Mouse (Mus musculus): Measurements from ENCODE around the gene Primpol.

The Primpol gene

GRCm38 (mm10) chr8:46630422-46630821 lies 13.4 kb upstream of the Primpol start:
- H3K27me3 ChIP-seq (ENCODE audit: insufficient read depth, low read length), result no peaks in the 10 kb centered on the region
- H3K4me3 ChIP-seq (replicated peaks; ENCODE audit: low read length), result no peak overlapping the region
- TF ChIP-seq POU5F1 (IDR thresholded peaks at IDR 0.05; ENCODE audit: borderline replicate concordance, low read length), result no peak
- no peak for TF ChIP-seq NANOG (IDR thresholded peaks at IDR 0.05; ENCODE audit: borderline replicate concordance, low read length)
- TF ChIP-seq CTCF (conservative IDR thresholded peaks at IDR 0.05; ENCODE audit: low read length), result no peak
- H3K4me1 ChIP-seq (replicated peaks; ENCODE audit: low read depth, low read length), result peaks cover 17% of the 10 kb centered on the region
- no peaks in the 10 kb centered on the region for H3K9me3 ChIP-seq (ENCODE audit: low read length)
- peaks cover 66% of the 10 kb centered on the region for H3K36me3 ChIP-seq (ENCODE audit: insufficient read depth, low read length)

GRCm38 (mm10) chr8:46628645-46629044 lies 11.6 kb upstream of the Primpol start:
- Histone ChIP-seq H3K4me3 (replicated peaks; ENCODE audit: low read length) (no peak overlapping the region), H3K4me1 (replicated peaks; ENCODE audit: low read depth, low read length) (peaks cover 17% of the 10 kb centered on the region), H3K36me3 (ENCODE audit: insufficient read depth, low read length) (peaks cover 48% of the 10 kb centered on the region), H3K27me3 (ENCODE audit: insufficient read depth, low read length) (no peaks in the 10 kb centered on the region), H3K9me3 (ENCODE audit: low read length) (no peaks in the 10 kb centered on the region)
- TF ChIP-seq POU5F1 (IDR thresholded peaks at IDR 0.05; ENCODE audit: borderline replicate concordance, low read length), result no peak
- no peak for TF ChIP-seq NANOG (IDR thresholded peaks at IDR 0.05; ENCODE audit: borderline replicate concordance, low read length)
- TF ChIP-seq CTCF (conservative IDR thresholded peaks at IDR 0.05; ENCODE audit: low read length), result no peak

GRCm38 (mm10) chr8:46627881-46628280 lies 10.9 kb upstream of the Primpol start:
- TF ChIP-seq POU5F1 (IDR thresholded peaks at IDR 0.05; ENCODE audit: borderline replicate concordance, low read length), result no peak
- no peak for TF ChIP-seq CTCF (conservative IDR thresholded peaks at IDR 0.05; ENCODE audit: low read length)
- no peak for TF ChIP-seq NANOG (IDR thresholded peaks at IDR 0.05; ENCODE audit: borderline replicate concordance, low read length)
- Histone ChIP-seq H3K4me3 (replicated peaks; ENCODE audit: low read length) (no peak overlapping the region), H3K36me3 (ENCODE audit: insufficient read depth, low read length) (peaks cover 40% of the 10 kb centered on the region), H3K27me3 (ENCODE audit: insufficient read depth, low read length) (no peaks in the 10 kb centered on the region), H3K4me1 (replicated peaks; ENCODE audit: low read depth, low read length) (peaks cover 17% of the 10 kb centered on the region), H3K9me3 (ENCODE audit: low read length) (no peaks in the 10 kb centered on the region)

- peaks cover 17% of the 10 kb centered on the region for H3K4me1 ChIP-seq (replicated peaks; ENCODE audit: low read depth, low read length)
- H3K4me3 ChIP-seq (replicated peaks; ENCODE audit: low read length), result no peak overlapping the region
- peaks cover 30% of the 10 kb centered on the region for H3K36me3 ChIP-seq (ENCODE audit: insufficient read depth, low read length)
- no peaks in the 10 kb centered on the region for H3K27me3 ChIP-seq (ENCODE audit: insufficient read depth, low read length)
- no peaks in the 10 kb centered on the region for H3K9me3 ChIP-seq (ENCODE audit: low read length)
- TF ChIP-seq POU5F1 (IDR thresholded peaks at IDR 0.05; ENCODE audit: borderline replicate concordance, low read length) (no peak), NANOG (IDR thresholded peaks at IDR 0.05; ENCODE audit: borderline replicate concordance, low read length) (no peak), CTCF (conservative IDR thresholded peaks at IDR 0.05; ENCODE audit: low read length) (no peak)
These were observed 9.6 kb upstream of the Primpol start for GRCm38 (mm10) chr8:46626642-46627041.

- TF ChIP-seq CTCF (conservative IDR thresholded peaks at IDR 0.05; ENCODE audit: low read length) (no peak), NANOG (IDR thresholded peaks at IDR 0.05; ENCODE audit: borderline replicate concordance, low read length) (no peak), POU5F1 (IDR thresholded peaks at IDR 0.05; ENCODE audit: borderline replicate concordance, low read length) (no peak)
- Histone ChIP-seq H3K27me3 (ENCODE audit: insufficient read depth, low read length) (no peaks in the 10 kb centered on the region), H3K4me3 (replicated peaks; ENCODE audit: low read length) (no peak overlapping the region), H3K9me3 (ENCODE audit: low read length) (no peaks in the 10 kb centered on the region), H3K36me3 (ENCODE audit: insufficient read depth, low read length) (peaks cover 18% of the 10 kb centered on the region), H3K4me1 (replicated peaks; ENCODE audit: low read depth, low read length) (peaks cover 26% of the 10 kb centered on the region)
These were observed 8.2 kb upstream of the Primpol start for GRCm38 (mm10) chr8:46625166-46625565.

- Histone ChIP-seq H3K4me1 (replicated peaks; ENCODE audit: low read depth, low read length) (peaks cover 36% of the 10 kb centered on the region), H3K36me3 (ENCODE audit: insufficient read depth, low read length) (no peaks in the 10 kb centered on the region), H3K27me3 (ENCODE audit: insufficient read depth, low read length) (no peaks in the 10 kb centered on the region), H3K4me3 (replicated peaks; ENCODE audit: low read length) (no peak overlapping the region), H3K9me3 (ENCODE audit: low read length) (no peaks in the 10 kb centered on the region)
- TF ChIP-seq CTCF (conservative IDR thresholded peaks at IDR 0.05; ENCODE audit: low read length) (no peak), POU5F1 (IDR thresholded peaks at IDR 0.05; ENCODE audit: borderline replicate concordance, low read length) (no peak), NANOG (IDR thresholded peaks at IDR 0.05; ENCODE audit: borderline replicate concordance, low read length) (no peak)
These were observed 5.6 kb upstream of the Primpol start for GRCm38 (mm10) chr8:46622446-46623270.

- H3K36me3 ChIP-seq (ENCODE audit: insufficient read depth, low read length), result 0 out of 2 replicates have a peak, but pooled peaks cover under 1% of the 10 kb centered on the region
- TF ChIP-seq POU5F1 (IDR thresholded peaks at IDR 0.05; ENCODE audit: borderline replicate concordance, low read length) (no peak), NANOG (IDR thresholded peaks at IDR 0.05; ENCODE audit: borderline replicate concordance, low read length) (no peak), CTCF (conservative IDR thresholded peaks at IDR 0.05; ENCODE audit: low read length) (no peak)
- H3K9me3 ChIP-seq (ENCODE audit: low read length), result no peaks in the 10 kb centered on the region
- no peaks in the 10 kb centered on the region for H3K27me3 ChIP-seq (ENCODE audit: insufficient read depth, low read length)
- H3K4me3 ChIP-seq (replicated peaks; ENCODE audit: low read length), result peak overlapping the region; percentile 89
- H3K4me1 ChIP-seq (replicated peaks; ENCODE audit: low read depth, low read length), result peaks cover 44% of the 10 kb centered on the region
These were observed 1.8 kb upstream of the Primpol start for GRCm38 (mm10) chr8:46618639-46619320.

Data from E14TG2a.4 (cell line).